Mouse (Mus musculus): Measurements from ENCODE around the gene Dusp22. TPM values are rescaled to one million over a fixed set of nuclear protein-coding genes. Genes with fewer than 3 reads are reported as not detected.
A peak's percentile ranks its signal among the peaks of the same experiment; 100 is the strongest.

Gene Dusp22
- 20.5 and 21.2 TPM in 2 replicates for polyA plus RNA-seq (2016; fragmentation: Nextera tagmentation; extraction: Ambion mirVana)

DNA sequence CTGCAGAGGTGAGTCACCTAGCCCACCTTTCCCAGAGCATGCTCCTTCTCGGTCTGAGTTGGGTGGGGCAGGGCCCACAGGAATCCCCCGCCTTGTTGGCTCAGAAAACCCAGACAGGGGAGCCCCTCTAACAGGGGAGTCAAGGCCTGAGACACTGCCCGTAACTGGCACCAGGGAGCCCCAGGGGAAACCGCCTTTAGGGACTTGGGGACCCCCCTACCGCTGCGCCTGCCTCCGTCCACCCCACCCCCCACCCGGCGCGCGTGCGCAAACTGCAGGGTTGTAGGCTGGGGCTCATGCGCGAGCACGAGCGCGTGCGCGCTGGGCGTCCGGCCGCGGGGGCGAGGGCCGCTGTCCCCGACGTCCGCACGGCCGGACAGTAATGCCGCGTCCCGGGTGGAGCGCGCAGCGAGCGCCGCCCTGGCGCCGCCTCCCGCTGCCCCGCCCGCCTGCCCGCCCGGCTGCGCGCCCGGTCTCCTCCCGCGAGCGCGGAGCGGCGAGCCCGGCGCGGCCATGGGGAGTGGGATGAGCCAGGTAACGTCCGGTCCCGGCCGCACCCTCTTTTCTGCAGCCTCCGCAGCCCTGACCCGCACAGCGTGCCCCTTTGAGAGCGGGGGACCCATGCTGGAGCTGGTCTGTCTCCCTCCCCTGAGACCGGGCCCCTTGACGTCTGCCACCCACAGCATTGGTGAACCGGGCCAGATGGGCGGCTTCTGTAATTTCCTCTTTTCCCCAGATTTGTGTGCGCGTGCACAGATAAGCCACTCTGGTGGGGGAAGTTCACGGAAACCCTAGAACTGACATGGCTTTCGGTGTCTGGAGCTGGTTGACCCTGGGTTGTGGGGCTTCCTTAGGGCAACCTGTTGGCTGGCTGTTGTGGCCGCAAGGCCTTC is at the start of gene Dusp22:
Gene Dusp22 (plus strand): TSS at position 387 of the 893 bp plus-strand sequence.
- H3K36me3 ChIP-seq = no peaks in the 10 kb centered on the region
- no peaks in the 10 kb centered on the region for H3K9me3 ChIP-seq
- H3K9ac ChIP-seq = peak within 1 kb of the TSS; percentile 87
- peak within 1 kb of the TSS; percentile 75 for H3K4me3 ChIP-seq
- no peak within 1 kb of the TSS for H3K27ac ChIP-seq
- H3K27me3 ChIP-seq (replicated peaks) = no peaks in the 10 kb centered on the region
- 1% methylated on average over 73 of the region's 74 CpGs for WGBS
- peak within 1 kb of the TSS; percentile 63 for H3K4me2 ChIP-seq (replicated peaks)
- no peaks in the 10 kb centered on the region; the same call in 1 of the 2 replicates for H3K4me1 ChIP-seq
- ATAC-seq (ENCODE audit: low FRiP score, low read depth) = peak; percentile 92

DNA sequence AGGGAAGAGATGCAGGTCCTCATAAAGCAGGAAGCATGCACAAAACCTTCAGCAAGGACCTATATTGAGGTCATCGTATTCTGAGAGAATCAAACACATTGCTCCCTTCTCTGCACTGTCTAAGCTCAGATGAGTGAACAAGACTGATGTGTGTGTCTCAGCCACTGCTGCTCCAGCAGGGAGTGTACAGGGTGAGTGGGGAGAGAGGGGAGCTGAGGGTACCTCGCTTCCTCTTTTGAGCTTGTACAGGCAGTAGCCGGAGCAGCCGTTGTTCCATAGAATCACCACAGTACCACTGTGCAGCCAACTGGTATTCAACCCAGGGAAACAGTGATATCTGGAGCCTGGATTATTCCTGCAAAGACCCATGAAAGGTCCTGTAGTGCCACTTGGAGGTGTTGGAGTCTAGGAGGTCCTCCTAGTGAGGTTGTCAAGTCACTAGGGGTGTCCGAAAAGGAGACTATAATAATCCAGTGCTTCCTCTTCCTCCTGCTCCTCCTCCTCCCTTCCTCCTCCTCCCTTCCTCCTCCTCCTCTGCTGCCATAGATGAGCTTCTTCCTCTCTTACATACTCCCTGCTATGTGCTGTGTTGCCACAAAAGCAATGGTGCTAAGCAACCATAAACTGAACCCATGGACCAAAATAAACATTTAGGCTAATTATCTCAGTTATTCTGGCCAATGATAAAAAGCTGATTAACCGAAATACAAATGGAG is 47.6 kb upstream of the Dusp22 start:
- H3K36me3 ChIP-seq = no peaks in the 10 kb centered on the region
- WGBS = 87% methylated on average over 6 of the region's 6 CpGs
- H3K9me3 ChIP-seq = no peaks in the 10 kb centered on the region
- H3K9ac ChIP-seq = no peak overlapping the region
- no peak for ATAC-seq (ENCODE audit: low FRiP score, low read depth)
- no peak overlapping the region for H3K4me3 ChIP-seq
- H3K4me2 ChIP-seq (replicated peaks) = no peak overlapping the region
- H3K4me1 ChIP-seq = no peaks in the 10 kb centered on the region
- H3K27ac ChIP-seq = no peak overlapping the region
- H3K27me3 ChIP-seq (replicated peaks) = no peaks in the 10 kb centered on the region

DNA sequence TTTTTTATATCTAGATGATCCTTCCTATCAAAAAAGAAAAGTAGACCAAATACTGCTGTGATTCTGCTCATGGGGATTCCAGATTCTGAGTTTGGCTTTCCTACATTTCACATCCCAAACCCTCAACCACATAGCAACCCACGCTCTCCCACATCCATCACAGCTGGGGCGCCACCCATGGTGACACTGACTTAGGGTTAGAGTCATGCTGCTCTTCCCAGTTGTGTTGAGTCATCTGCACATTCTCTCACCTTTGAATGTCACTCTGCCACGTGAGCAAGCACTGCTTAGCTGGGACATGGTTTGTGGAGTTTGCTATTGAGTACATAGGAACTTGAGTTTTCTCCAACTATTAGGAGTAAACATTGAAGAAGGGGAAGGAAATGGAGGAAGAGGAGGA is 40.1 kb upstream of the Dusp22 start:
- H3K4me3 ChIP-seq = no peak overlapping the region
- WGBS = 67% methylated on average over 3 of the region's 3 CpGs
- ATAC-seq (ENCODE audit: low FRiP score, low read depth) = no peak
- no peaks in the 10 kb centered on the region for H3K27me3 ChIP-seq (replicated peaks)
- no peaks in the 10 kb centered on the region for H3K4me1 ChIP-seq
- H3K27ac ChIP-seq = no peak overlapping the region
- H3K36me3 ChIP-seq = no peaks in the 10 kb centered on the region
- no peak overlapping the region for H3K4me2 ChIP-seq (replicated peaks)
- H3K9me3 ChIP-seq = no peaks in the 10 kb centered on the region
- no peak overlapping the region for H3K9ac ChIP-seq

DNA sequence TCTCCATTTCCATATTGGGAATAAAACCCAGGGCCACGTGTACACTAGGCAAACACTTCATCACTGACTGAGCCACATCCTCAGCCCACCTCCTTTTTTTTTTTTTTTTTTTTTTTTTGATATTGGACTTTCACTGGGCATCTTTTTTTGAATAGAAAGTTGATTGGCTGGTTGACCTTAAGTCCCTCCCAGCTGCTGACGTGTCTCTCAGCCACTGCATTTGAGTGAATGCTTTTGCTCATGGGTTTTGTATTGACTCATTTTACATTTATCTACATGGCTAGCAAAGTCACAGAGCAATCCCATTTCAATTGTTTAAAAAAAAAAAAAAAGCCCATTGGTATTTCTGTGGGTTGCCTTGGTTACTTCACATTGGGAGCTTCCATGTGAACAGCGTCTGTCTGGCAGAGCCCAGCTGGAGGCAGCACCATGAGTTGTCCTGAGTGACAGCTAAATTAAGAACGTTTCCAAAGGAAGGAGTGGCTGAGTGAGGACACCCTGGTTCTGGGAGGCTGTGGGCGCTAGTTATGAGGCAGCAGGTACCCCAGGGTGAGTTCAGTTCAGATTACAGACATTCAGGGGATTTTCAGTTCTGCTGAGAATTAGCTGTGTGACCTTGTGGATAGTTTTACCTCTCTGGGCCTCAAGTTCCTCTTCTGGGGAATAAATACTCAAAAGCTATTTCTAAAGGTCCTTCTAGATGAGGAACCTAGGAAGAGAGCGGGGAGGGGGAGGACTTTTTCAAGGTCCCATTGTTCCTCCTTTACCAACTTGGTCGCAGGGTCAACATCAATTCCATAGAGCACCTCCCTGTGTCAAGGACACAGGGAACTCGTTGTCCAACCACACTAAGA is 31.4 kb upstream of the Dusp22 start:
- H3K4me3 ChIP-seq = no peak overlapping the region

DNA sequence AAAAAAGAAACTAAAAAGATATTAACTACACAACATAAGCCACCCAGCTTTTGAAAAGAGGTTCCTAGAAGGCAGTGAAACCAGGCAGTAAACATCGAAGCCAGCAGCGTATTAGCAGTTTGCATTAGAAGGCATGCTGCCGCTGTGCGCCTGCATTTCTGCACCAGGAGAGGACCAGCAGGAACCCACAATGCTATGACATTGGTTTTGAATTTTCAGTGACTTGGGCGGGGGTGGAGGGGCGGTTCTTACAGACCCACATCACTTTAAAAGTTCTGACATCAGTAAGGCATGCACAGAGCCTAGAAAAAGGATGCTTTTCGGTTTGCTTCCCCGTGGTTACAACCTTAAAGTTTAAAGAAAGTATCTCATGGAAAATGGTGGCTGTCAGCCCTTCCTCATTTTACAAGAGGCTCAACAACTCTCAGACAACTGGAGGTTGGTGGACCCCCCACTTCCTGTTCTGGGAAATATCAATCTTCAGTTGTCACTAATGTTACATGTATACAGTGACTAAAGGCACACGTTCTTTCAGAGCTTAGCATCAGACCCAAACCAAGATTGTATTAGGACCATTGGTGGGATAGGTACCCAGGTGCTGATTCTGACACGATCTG is 29.9 kb upstream of the Dusp22 start:
- 86% methylated on average over 10 of the region's 10 CpGs for WGBS
- H3K9me3 ChIP-seq = no peaks in the 10 kb centered on the region
- no peak overlapping the region for H3K4me2 ChIP-seq (replicated peaks)
- H3K27ac ChIP-seq = no peak overlapping the region
- no peaks in the 10 kb centered on the region for H3K27me3 ChIP-seq (replicated peaks)
- ATAC-seq (ENCODE audit: low FRiP score, low read depth) = no peak
- no peak overlapping the region for H3K9ac ChIP-seq
- H3K4me1 ChIP-seq = no peaks in the 10 kb centered on the region
- H3K4me3 ChIP-seq = no peak overlapping the region
- H3K36me3 ChIP-seq = no peaks in the 10 kb centered on the region

More for the DNA sequence above, 31.4 kb upstream of the Dusp22 start:
- Histone ChIP-seq H3K4me1 (no peaks in the 10 kb centered on the region), H3K9ac (no peak overlapping the region), H3K36me3 (no peaks in the 10 kb centered on the region), H3K4me2 (replicated peaks) (no peak overlapping the region), H3K27ac (no peak overlapping the region), H3K9me3 (no peaks in the 10 kb centered on the region), H3K27me3 (replicated peaks) (no peaks in the 10 kb centered on the region)
- 0 out of 2 replicates have a peak, but pooled peaks have one; percentile 50 for ATAC-seq (ENCODE audit: low FRiP score, low read depth)
- 49% methylated on average over 8 of the region's 8 CpGs for WGBS

DNA sequence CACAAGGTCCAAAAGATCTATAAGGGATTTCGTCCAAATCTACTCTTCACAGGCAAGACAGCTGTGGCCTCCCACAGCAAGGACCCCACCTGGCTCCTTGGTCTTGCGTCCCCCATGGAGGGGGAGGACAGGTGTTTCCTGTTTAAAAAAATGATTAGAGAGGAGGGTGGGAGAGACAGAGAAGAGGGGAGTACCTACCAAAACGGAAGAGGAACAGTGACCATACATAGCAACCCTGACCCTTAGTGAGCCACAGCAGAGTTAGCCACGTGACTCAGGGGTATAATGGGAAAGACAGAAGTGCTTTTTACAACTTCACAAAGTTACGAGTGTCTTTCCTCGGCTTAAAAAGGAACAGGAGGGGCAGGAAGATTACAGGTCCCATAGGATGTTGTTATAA is 26.8 kb upstream of the Dusp22 start:
- no peak overlapping the region for H3K27ac ChIP-seq
- H3K9me3 ChIP-seq = no peaks in the 10 kb centered on the region
- no peak for ATAC-seq (ENCODE audit: low FRiP score, low read depth)
- H3K9ac ChIP-seq = no peak overlapping the region
- no peaks in the 10 kb centered on the region for H3K27me3 ChIP-seq (replicated peaks)
- no peaks in the 10 kb centered on the region for H3K4me1 ChIP-seq
- H3K4me3 ChIP-seq = no peak overlapping the region
- 65% methylated on average over 6 of the region's 6 CpGs for WGBS
- no peak overlapping the region for H3K4me2 ChIP-seq (replicated peaks)
- H3K36me3 ChIP-seq = no peaks in the 10 kb centered on the region

DNA sequence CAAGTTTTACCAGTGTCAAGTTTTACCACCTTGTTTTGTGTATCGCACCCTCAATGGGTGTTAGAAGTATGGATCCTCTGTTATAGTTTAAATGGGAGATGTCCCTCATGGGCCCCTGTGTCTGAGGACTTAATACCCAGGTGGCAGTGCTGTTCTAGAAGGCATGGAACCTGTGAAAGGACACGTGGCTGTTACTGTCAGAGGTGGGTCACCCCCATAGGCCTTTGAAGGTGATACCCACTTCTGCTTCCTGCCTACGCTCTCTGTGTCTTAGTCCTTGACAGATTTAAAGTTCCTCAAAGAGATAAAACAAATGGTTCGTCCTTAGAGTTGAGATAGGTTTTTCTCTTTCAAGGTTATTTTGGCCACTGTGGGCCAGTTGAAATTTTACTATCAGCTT is 23.3 kb upstream of the Dusp22 start:
- Histone ChIP-seq H3K4me2 (replicated peaks) (no peak overlapping the region), H3K27ac (no peak overlapping the region), H3K9me3 (no peaks in the 10 kb centered on the region), H3K9ac (no peak overlapping the region), H3K4me3 (no peak overlapping the region), H3K36me3 (no peaks in the 10 kb centered on the region), H3K27me3 (replicated peaks) (no peaks in the 10 kb centered on the region), H3K4me1 (no peaks in the 10 kb centered on the region)
- ATAC-seq (ENCODE audit: low FRiP score, low read depth) = no peak
- 82% methylated on average over 4 of the region's 4 CpGs for WGBS

DNA sequence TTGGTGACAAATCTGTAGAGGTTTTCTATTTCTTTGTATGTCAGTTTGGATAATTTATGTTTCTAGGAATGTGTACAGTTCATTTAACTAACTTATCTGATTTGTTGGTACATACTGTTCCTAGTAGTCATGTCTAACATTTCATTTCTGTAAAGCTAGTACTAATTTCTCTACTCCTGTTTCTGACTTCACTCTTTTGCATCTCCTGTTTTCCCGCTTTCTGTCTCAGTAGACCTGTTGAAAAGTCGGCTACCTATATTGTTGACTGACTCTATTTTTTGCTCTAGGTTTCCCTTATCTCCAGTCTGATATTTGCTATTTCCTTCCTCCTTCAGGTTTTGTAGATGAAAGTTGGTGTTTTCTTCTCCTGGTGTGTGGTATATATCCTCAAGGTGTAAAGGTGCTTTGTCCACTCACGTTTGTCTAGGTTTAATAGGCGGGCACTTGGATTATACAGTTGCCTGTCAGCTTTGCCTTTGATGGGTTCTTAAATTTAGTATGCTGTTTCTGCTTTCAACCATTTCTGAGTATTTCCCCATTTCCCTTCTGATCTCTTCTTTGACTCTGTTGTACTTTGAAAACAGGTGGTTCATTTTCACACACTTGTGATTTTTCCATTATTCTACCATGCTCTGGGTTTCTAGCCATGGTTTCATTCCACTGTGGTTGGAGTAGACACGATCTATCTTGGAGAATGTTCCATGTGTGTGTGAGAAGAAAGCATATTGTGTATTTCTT is 21.3 kb upstream of the Dusp22 start:
- no peaks in the 10 kb centered on the region for H3K27me3 ChIP-seq (replicated peaks)
- WGBS = 92% methylated on average over 5 of the region's 5 CpGs
- no peak for ATAC-seq (ENCODE audit: low FRiP score, low read depth)
- H3K4me2 ChIP-seq (replicated peaks) = no peak overlapping the region
- no peak overlapping the region for H3K4me3 ChIP-seq
- H3K4me1 ChIP-seq = no peaks in the 10 kb centered on the region
- H3K27ac ChIP-seq = no peak overlapping the region
- H3K36me3 ChIP-seq = no peaks in the 10 kb centered on the region
- H3K9me3 ChIP-seq = no peaks in the 10 kb centered on the region
- H3K9ac ChIP-seq = no peak overlapping the region

DNA sequence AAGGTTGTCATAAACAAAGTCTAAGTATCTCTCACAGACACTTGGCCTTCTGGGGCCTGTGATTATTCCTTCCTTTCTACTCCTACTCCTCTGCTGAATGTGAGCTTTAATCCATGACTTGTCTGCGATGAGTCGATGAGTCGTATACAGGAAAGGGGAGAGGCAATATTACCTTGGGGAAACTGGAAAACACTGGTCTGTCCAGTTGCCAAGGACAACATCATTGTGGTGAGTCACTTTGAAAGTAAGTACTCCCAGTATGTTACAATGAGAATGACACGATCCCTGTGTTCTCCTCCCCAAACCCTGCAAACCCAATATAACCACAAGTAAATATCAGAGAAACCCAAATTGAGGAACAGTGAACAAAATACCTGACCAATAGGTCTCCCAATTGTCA is 17.7 kb upstream of the Dusp22 start:
- no peak overlapping the region for H3K9ac ChIP-seq
- ATAC-seq (ENCODE audit: low FRiP score, low read depth) = no peak
- H3K4me1 ChIP-seq = no peaks in the 10 kb centered on the region
- H3K27me3 ChIP-seq (replicated peaks) = no peaks in the 10 kb centered on the region
- H3K4me2 ChIP-seq (replicated peaks) = no peak overlapping the region
- no peaks in the 10 kb centered on the region for H3K36me3 ChIP-seq
- H3K9me3 ChIP-seq = no peaks in the 10 kb centered on the region
- WGBS = 89% methylated on average over 4 of the region's 4 CpGs
- no peak overlapping the region for H3K4me3 ChIP-seq
- no peak overlapping the region for H3K27ac ChIP-seq

DNA sequence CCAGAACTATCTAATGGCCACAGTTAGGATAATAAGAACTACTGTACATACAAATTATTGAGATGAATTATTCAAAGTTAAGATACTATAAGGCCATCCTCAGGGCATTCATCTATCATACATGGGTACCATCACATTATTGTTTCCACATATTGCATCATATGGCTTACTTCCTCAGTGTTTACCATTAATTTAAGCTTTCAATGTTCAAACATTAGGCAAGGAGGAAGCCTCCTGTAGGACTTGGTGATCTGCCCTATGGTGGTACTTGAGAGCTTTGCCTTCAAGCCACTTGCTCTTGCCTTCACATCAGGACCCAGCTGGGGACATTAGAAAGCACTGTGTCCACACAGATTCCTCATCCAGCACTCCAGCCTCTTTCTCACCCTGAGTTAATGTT is 11.3 kb upstream of the Dusp22 start:
- H3K4me3 ChIP-seq = no peak overlapping the region
- H3K36me3 ChIP-seq = no peaks in the 10 kb centered on the region
- no peak overlapping the region for H3K27ac ChIP-seq
- no peak overlapping the region for H3K4me2 ChIP-seq (replicated peaks)
- H3K27me3 ChIP-seq (replicated peaks) = no peaks in the 10 kb centered on the region
- no peak overlapping the region for H3K9ac ChIP-seq
- no peaks in the 10 kb centered on the region for H3K4me1 ChIP-seq
- no peaks in the 10 kb centered on the region for H3K9me3 ChIP-seq
- no peak for ATAC-seq (ENCODE audit: low FRiP score, low read depth)

DNA sequence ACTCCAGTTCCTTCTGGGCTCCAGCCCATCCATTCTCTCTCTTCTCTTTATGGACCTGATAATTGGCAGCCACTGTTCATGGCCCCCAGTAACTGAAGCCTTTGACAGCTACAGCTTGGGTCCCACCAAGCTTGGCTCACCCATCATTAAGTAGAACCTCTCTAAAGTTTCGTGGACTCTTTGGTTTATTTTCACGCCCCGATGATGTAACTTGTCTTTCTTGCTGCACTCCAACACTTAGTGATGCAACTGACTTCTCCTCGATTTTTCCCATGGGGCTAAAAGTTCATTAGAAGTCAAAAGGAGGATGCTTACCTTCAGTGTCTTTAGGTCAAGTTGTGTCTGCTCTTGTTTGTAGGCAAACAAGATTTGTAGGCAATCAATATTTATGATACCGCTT is 10.6 kb upstream of the Dusp22 start:
- no peak for ATAC-seq (ENCODE audit: low FRiP score, low read depth)
- 89% methylated on average over 5 of the region's 5 CpGs for WGBS
- Histone ChIP-seq H3K9me3 (no peaks in the 10 kb centered on the region), H3K4me3 (no peak overlapping the region), H3K4me2 (replicated peaks) (no peak overlapping the region), H3K27me3 (replicated peaks) (no peaks in the 10 kb centered on the region), H3K4me1 (no peaks in the 10 kb centered on the region), H3K36me3 (no peaks in the 10 kb centered on the region), H3K27ac (no peak overlapping the region), H3K9ac (no peak overlapping the region)

Data from neural tube, embryonic 12.5 days (tissue).